Mouse (Mus musculus) bone marrow macrophage, adult 2 months (primary cell): Measurements from ENCODE around the gene Adad1.

ENCODE experiments used
- CTCF ChIP-seq: IDR thresholded peaks from 2 replicates; pipeline ENCODE4 v1.5.1; 2012; ENCODE audit warnings: low read depth, mild to moderate bottlenecking, low read length, moderate library complexity
- POLR2A ChIP-seq: IDR thresholded peaks from 2 replicates; pipeline ENCODE4 v1.6.1; 2012; ENCODE audit warnings: mild to moderate bottlenecking, low read depth, low read length, borderline replicate concordance

- TF ChIP-seq POLR2A (no peak), CTCF (no peak)
These were observed 64.9 kb downstream of the Adad1 start for GRCm38 (mm10) chr3:37128269-37128668.
